Mouse (Mus musculus): ENCODE measurements at regions not wholly inside any gene's neighbourhood (a gene's known extent, or its start where the extent isn't known, plus 50 kb on each side); places are given as distances from the start of the nearest gene placed in this dataset.

DNA sequence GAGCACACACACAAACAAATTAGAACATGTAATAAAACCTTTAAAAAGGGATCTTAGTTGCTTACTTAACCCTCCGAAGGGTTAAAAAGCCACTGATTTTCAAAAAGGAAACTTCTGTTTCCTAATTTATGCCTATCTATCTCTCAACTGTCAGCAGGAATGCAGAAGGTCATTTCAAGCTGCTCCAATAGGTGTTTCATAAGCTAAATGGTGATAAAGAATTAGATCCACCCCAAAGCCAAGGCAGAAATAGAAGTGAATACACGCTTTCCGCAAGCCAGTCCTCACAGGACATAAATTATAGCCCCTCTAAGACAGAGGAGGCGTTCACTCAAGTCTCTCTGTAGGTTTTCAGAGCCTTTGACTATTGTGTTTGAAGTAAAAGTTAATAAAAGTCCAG, 112.2 kb downstream of the Rab11fip2 start:
- no peak for TF ChIP-seq CTCF (IDR thresholded peaks at IDR 0.05; ENCODE audit: control insufficient read depth, insufficient read depth, insufficient read length)
- no peak for TF ChIP-seq FOSL1 (IDR thresholded peaks at IDR 0.05; ENCODE audit: insufficient read depth, low read length, poor library complexity, severe bottlenecking)
